Mouse (Mus musculus) lung, postnatal 10 days (tissue): ENCODE data around the gene Alk.

ENCODE experiments used
- DNase-seq: peaks from one replicate; pipeline ENCODE4 v3.0.0; 2021

Gene Alk

DNA sequence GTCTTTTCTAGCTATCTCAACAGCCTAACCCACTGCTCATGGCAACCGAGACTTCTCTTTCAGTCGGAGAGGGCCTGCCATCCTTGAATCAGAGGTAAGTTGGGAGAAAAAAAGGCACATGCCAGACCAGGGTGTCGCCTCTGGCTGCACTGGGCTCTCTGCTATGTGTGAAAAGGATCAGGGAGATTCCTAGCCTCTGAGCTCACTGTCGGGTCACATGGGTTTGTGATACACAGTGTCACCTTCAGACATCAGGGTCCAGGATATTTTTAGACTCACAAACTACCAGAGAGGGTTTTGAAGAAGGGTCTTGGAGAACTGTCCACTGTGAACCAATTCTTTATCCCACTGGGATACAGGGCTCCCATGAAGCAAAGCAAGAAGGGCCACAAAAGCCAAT is 352.9 kb downstream of the Alk start:
- DNase-seq: no peak

- peak; percentile 65 for DNase-seq
These were observed 353.7 kb downstream of the Alk start for GRCm38 (mm10) chr17:72250482-72251405.

- peak; percentile 35 for DNase-seq
These were observed 362.4 kb downstream of the Alk start for GRCm38 (mm10) chr17:72242036-72242435.

DNA sequence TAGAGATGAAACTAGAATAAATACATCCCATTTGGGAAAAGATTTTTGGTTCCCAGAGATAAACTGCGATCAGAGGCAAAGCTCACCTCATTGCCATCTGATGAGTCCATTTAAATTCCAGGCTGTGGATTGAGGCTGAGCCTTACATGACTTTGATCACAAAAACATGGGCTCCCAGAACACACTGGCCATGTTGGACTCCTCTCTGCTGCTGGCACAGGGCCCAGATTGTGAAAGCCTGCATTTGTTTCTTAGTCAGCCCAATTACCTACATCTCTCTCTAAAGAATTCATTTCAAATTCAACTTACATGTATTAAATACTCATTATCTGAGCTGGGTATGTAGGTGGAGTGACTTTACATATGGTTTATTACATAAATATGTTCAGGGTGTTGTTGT is 367.1 kb downstream of the Alk start:
- peak; percentile 8 for DNase-seq

- no peak for DNase-seq
These were observed 373.5 kb downstream of the Alk start for GRCm38 (mm10) chr17:72230891-72231290.

GRCm38 (mm10) chr17:72218816-72219215 is 385.6 kb downstream of the Alk start:
- DNase-seq: no peak

- DNase-seq: no peak
These were observed 406.9 kb downstream of the Alk start for GRCm38 (mm10) chr17:72197576-72197975.

DNA sequence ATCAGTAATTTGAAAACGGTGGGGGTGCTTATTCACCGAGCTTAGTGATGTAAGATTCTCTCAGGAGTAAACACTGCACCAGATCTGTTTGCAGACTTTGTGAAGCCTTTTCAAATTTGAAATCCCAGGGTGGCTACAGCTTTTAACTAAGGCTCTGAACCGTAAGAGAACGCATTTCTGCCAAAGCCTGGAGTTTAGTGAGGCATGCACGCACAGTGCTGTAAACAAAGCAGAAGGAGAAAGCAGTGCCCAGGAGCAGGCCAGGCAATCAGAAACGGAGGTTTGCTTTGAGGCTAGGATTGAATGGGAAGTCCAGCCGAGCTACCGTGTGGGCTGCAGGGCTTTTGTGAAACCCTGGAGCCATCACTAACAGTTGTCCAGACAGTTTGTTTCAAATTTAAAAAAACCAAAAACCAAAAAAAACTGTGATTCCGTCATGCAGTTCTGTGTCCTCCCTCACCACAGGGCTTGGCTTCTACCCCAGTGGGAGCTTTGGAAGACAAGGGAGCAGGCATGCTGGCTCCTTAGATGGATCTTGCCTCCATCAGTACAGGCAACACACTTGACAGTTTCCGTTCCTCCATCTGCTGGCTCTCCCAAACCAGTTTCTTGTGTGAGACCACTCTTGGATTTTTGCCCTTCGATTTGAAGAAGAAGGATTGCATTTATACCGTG is 409.3 kb downstream of the Alk start:
- peak; percentile 18 for DNase-seq

- DNase-seq: no peak
These were observed 413.9 kb downstream of the Alk start for GRCm38 (mm10) chr17:72190536-72190935.

DNA sequence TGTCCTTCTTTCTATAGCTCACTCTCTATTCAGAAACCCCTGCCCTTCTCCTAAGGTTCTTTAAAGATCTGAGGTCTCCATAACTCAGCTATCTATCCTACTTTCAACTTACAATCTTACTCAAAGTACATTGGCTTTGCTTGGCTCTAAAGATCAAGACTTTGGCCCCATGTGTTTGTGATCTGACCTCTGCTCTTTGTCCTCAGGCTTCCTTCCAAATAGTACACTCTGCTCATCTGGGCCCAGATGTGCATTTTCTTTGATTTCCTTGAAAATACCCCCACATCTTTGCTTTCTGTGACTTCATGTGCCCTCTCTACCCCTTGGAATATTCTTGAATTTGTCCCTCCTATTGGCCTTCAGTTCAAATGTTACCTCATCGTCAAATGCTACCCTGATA is 417.4 kb downstream of the Alk start:
- DNase-seq: no peak

GRCm38 (mm10) chr17:72182414-72182813 is 422.0 kb downstream of the Alk start:
- no peak for DNase-seq

DNA sequence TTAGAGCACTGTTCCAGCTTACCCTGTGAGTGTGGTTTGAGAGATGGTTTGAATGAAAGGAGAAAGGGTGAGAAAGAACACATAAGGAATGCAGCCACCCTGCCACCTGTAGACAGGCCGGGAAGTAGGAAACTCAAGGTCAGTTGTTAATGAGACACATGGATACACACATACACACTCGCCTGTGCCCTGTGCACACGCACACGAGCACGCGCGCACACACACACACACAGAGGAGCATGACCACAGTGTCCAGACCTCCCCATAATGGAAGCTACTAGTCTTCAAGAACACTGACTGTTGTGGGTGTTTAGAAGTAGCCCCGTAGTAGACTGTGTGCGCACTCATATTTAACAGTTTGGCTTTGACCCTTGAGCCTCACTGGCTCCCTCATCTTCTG is 424.2 kb downstream of the Alk start:
- no peak for DNase-seq

GRCm38 (mm10) chr17:72179722-72180140 is 424.7 kb downstream of the Alk start:
- DNase-seq: no peak

GRCm38 (mm10) chr17:72173778-72174177 is 430.6 kb downstream of the Alk start:
- no peak for DNase-seq

- no peak for DNase-seq
These were observed 436.3 kb downstream of the Alk start for GRCm38 (mm10) chr17:72168152-72168551.

DNA sequence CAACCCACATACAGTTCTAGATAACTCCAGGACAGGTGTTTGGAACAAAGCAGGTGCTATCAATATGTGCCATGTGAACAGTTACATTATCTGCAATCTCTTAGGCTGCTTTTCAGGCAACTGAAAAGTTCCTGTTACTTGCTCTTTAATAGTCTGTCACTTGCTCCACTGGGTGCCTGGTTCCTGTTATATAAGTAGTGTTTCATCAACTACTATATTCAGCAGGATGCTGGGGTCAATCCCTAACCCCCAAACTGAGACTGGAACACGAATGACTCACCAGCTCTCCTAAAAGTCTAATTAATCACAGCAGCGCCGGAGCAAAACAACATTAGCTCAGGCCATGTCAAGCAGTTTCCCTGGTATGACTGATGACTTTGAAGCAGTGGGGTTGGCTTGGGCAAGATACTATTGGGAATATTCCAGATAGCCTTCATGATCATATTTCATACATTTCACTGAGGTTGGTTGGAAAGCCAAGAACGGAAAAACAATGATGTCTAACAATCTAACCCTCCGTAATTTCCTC is 445.5 kb downstream of the Alk start:
- DNase-seq: no peak

GRCm38 (mm10) chr17:72157830-72158629 is 446.4 kb downstream of the Alk start:
- no peak for DNase-seq

GRCm38 (mm10) chr17:72153038-72153437 is 451.4 kb downstream of the Alk start:
- DNase-seq: no peak

- no peak for DNase-seq
These were observed 459.4 kb downstream of the Alk start for GRCm38 (mm10) chr17:72144946-72145598.

DNA sequence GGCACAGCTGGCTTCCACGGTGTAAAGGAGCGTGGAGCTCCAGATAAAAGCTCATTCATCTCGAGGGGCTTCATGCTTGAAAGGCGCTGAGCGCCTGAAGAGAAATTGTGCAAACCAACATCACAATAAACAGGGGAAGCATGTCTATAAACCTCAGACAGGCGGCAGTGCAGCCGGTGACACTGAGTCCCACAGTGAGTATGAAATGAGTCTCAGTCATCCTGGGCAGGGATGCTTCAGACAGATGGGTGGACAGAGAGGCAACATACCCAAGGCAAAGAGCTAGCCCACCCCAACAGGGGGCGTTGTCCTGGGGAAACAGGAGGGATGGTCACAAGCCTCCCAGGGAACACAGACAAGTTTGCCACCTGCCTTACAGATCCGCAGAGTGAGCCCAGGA is 460.0 kb downstream of the Alk start:
- DNase-seq: no peak

DNA sequence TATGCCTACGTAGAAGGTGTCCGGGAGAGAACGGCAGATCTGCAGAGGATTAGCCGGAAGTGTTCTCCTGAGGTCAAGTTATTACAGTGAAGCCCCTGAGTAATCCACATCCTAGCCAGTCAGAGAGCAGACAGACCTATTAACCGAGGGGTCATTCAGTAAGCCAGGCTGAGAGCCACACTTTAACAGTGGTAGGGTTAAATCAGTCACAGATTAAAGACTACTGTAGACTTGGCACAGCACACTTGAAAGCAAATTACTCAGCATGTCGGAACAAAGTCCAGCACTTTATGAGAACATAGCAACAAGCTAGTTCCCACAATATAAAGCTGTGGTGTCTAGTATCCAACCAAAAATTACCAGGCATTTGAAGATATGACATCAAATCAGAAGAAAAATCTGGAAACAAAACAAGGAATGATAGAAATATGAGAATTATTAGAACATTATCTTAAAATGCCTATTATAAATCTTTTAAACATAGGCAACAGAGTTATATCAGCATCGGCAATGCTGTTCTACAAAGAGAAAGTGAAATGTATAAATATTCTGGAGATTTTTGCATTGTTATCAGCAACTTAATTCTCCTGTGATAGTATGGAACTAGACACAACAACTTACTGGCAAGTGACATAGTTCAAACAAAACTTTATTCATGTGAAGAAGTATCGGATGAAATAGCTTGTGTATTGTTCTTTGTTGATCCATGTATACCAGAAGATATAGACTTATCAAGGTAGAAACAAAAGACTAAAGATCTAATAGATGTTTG is 472.1 kb downstream of the Alk start:
- DNase-seq: no peak

- DNase-seq: no peak
These were observed 482.8 kb downstream of the Alk start for GRCm38 (mm10) chr17:72121660-72122059.
